Mouse (Mus musculus) hindbrain, embryonic 15.5 days (tissue): ENCODE results near the gene Fstl1. TPM values are rescaled to one million over a fixed set of nuclear protein-coding genes. Genes with fewer than 3 reads are reported as not detected.

Source experiments
- ATAC-seq: fragments of 200-750 bp; cut with Nextera tagmentation; 2 replicates; pipeline ENCODE4 v1.8.0; 2017; ENCODE audit warnings: low read depth, moderate number of reproducible peaks, moderate TSS enrichment; ENCODE audit not compliant: low FRiP score
- H3K27ac ChIP-seq: fragments of 300-500 bp; sonication (generic); replicated peaks from 2 replicates; pipeline ENCODE4 v1.5.1; 2015; ENCODE audit warnings: mild to moderate bottlenecking, inconsistent platforms
- H3K27me3 ChIP-seq: fragments of 300-500 bp; sonication (generic); 2 replicates; pipeline ENCODE4 v1.6.1; 2015; ENCODE audit warnings: control low read depth, inconsistent platforms
- H3K36me3 ChIP-seq: fragments of 300-500 bp; sonication (generic); 2 replicates; pipeline ENCODE4 v1.6.1; 2015; ENCODE audit warnings: control low read depth, inconsistent platforms
- H3K4me1 ChIP-seq: fragments of 300-500 bp; sonication (generic); replicated peaks from 2 replicates; pipeline ENCODE4 v1.6.1; 2015; ENCODE audit warnings: control low read depth, inconsistent platforms
- H3K4me2 ChIP-seq: fragments of 300-500 bp; sonication (generic); 2 replicates; pipeline ENCODE4 v1.6.1; 2015; ENCODE audit warnings: moderate library complexity, mild to moderate bottlenecking, inconsistent platforms
- H3K4me3 ChIP-seq: fragments of 300-500 bp; sonication (generic); 2 replicates; pipeline ENCODE4 v1.5.1; 2015; ENCODE audit warnings: mild to moderate bottlenecking, inconsistent platforms
- H3K9ac ChIP-seq: fragments of 300-500 bp; sonication (generic); 2 replicates; pipeline ENCODE4 v1.6.1; 2015; ENCODE audit warnings: inconsistent platforms
- H3K9me3 ChIP-seq: fragments of 300-500 bp; sonication (generic); 2 replicates; pipeline ENCODE4 v1.6.1; 2016; ENCODE audit warnings: control low read depth, inconsistent platforms
- whole genome bisulfite sequencing: fragments of 180-500 bp; shearing (Covaris S2); methylation state at CpG from one replicate; pipeline ENCODE4 v1.1.7; 2015; 5-methylcytosine and 5-hydroxymethylcytosine counted together
- polyA plus RNA-seq: library from polyadenylated mRNA; unstranded; fragments of >200 nt; fragmentation: Nextera tagmentation; extraction: Ambion mirVana; gene quantifications from 2 replicates; pipeline ENCODE4 v1.2.1, GENCODE M21; 2015

Gene Fstl1
- polyA plus RNA-seq, 1 experiment from 2014 or later: 92.7 TPM

DNA sequence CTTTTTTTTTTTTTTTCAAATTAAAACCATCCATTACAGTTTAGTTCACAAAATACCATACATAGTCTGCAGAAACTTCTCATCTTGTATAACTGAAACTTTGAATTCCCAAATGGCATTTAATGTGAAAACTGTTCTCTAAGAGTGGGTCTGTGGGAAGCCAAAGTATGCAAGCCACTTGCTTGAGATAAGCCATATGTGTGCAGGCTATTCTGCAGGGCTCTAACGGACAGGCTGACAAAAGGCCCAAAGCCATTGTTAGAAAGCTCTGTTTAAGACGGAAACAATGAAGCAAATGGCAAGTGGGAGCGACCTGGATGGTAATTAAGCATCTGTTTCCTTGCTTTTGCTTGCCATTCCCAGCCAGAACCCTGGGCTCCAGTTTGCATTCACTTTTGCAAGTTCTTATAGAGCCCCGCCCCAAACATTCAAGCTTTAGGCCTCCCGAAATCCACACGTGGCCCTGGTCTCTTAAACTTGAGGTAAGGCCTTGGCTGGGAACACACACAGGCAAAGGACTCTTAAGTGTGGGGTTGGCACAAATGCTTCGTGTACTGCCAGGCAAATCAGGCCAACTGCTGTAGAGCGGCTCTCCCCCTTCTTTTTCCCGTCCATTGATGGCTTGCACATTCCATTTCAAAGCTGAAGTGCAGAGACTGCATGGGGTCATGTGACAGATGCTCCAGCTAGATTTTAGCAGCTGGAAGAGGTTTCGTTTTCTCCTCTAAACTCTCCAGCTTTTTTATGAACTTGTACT lies 32.4 kb downstream of the Fstl1 start:
- Histone ChIP-seq H3K27me3 (no peaks in the 10 kb centered on the region), H3K9me3 (no peaks in the 10 kb centered on the region), H3K4me2 (no peak overlapping the region), H3K4me1 (peaks cover 35% of the 10 kb centered on the region), H3K9ac (no peak overlapping the region), H3K4me3 (no peak overlapping the region), H3K36me3 (no peaks in the 10 kb centered on the region), H3K27ac (peak overlapping the region; percentile 40; the same call in 1 of the 2 replicates)
- WGBS: 33% methylated on average over 10 of the region's 10 CpGs
- no peak for ATAC-seq

DNA sequence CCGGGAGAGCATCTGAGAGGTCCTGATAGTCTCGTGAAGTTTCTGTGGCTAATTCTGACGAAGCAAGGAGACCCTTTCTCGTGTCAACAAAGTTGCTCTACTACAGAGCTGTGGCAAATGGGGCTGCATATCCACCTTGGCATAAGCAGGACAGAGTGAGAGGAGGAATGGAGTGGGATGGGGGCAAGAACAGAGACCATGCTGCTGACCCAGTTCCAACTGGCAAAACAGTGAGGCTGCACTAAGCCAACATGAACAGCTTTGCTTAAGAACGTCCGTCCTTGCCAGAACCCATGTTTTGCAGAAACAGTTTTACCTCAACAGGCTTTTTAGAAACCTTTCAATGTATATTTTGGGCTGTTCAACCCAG lies 32.9 kb downstream of the Fstl1 start:
- H3K4me3 ChIP-seq: no peak overlapping the region
- no peak overlapping the region for H3K4me2 ChIP-seq
- no peaks in the 10 kb centered on the region for H3K9me3 ChIP-seq
- no peak overlapping the region for H3K9ac ChIP-seq
- WGBS: 75% methylated on average over 6 of the region's 6 CpGs
- ATAC-seq: no peak
- no peaks in the 10 kb centered on the region for H3K36me3 ChIP-seq
- no peaks in the 10 kb centered on the region for H3K27me3 ChIP-seq
- peaks cover 39% of the 10 kb centered on the region for H3K4me1 ChIP-seq
- H3K27ac ChIP-seq: peak overlapping the region; percentile 40; the same call in 1 of the 2 replicates

DNA sequence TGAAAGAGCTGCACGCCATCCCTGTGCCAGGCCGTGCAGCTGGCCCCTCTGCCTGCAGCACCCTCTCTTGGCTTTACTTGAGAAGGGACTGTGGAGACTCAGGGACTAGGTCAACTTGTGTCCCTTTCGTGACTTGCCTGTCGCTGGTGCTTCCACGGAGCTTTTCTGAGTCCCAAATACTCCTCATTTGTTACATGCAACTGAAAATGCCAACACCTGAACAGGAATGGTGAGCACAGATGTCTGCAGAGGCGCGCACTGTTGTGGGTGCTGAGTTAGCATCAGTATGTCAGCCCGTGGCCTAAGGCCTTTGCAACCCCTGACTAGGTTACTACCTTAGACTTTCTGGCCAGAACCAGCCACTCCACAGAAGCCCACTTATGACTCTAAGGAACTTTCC lies 35.2 kb downstream of the Fstl1 start:
- H3K4me3 ChIP-seq: no peak overlapping the region
- H3K4me1 ChIP-seq: peaks cover 41% of the 10 kb centered on the region
- ATAC-seq: no peak
- no peak overlapping the region for H3K4me2 ChIP-seq
- H3K9ac ChIP-seq: no peak overlapping the region
- peak overlapping the region; percentile 71 for H3K27ac ChIP-seq
- H3K36me3 ChIP-seq: no peaks in the 10 kb centered on the region
- no peaks in the 10 kb centered on the region for H3K9me3 ChIP-seq
- H3K27me3 ChIP-seq: no peaks in the 10 kb centered on the region
- WGBS: 86% methylated on average over 8 of the region's 8 CpGs

DNA sequence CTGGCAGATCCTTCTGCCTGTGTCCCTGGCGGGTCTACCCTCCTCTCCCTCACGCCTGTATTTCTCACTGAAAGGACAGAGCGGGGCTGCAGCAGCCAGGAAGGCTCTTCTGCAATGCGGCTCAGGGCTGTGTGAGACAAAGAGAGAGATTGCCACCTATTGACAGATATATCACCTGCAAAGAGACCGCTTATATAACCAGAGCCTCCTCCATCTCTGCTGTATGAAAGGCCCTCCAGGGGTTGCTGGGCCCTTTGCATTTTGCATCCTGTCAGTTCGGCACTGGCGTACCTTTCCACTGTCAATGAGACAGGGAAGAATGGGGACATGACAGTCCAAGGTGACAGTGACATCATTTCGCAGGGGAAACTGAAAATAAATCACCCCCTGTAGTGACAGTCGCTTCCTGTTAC lies 35.8 kb downstream of the Fstl1 start:
- peak overlapping the region; percentile 71 for H3K27ac ChIP-seq
- H3K4me1 ChIP-seq: peaks cover 37% of the 10 kb centered on the region
- no peak overlapping the region for H3K4me3 ChIP-seq
- peak overlapping the region; percentile 35 for H3K4me2 ChIP-seq
- no peaks in the 10 kb centered on the region for H3K9me3 ChIP-seq
- WGBS: 31% methylated on average over 9 of the region's 9 CpGs
- no peaks in the 10 kb centered on the region for H3K27me3 ChIP-seq
- ATAC-seq: peak; percentile 81
- H3K36me3 ChIP-seq: no peaks in the 10 kb centered on the region
- peak overlapping the region; percentile 25 for H3K9ac ChIP-seq

GRCm38 (mm10) chr16:37813691-37814382 lies 37.2 kb downstream of the Fstl1 start:
- no peak overlapping the region for H3K9ac ChIP-seq
- ATAC-seq: peak; percentile 12

GRCm38 (mm10) chr16:37814383-37814971 lies 37.8 kb downstream of the Fstl1 start:
- Histone ChIP-seq H3K27me3 (no peaks in the 10 kb centered on the region), H3K36me3 (no peaks in the 10 kb centered on the region), H3K27ac (peak overlapping the region; percentile 73), H3K4me2 (peak overlapping the region; percentile 35), H3K9me3 (no peaks in the 10 kb centered on the region), H3K4me1 (peaks cover 30% of the 10 kb centered on the region), H3K4me3 (no peak overlapping the region), H3K9ac (no peak overlapping the region)
- peak; percentile 93 for ATAC-seq
- WGBS: 13% methylated on average over 7 of the region's 7 CpGs

More at GRCm38 (mm10) chr16:37813691-37814382, 37.2 kb downstream of the Fstl1 start:
- Histone ChIP-seq H3K27ac (peak overlapping the region; percentile 73), H3K4me2 (peak overlapping the region; percentile 35), H3K4me3 (no peak overlapping the region), H3K9me3 (no peaks in the 10 kb centered on the region), H3K4me1 (peaks cover 36% of the 10 kb centered on the region), H3K36me3 (no peaks in the 10 kb centered on the region), H3K27me3 (no peaks in the 10 kb centered on the region)
- 32% methylated on average over 5 of the region's 5 CpGs for WGBS

GRCm38 (mm10) chr16:37817986-37818385 lies 41.3 kb downstream of the Fstl1 start:
- Histone ChIP-seq H3K27me3 (no peaks in the 10 kb centered on the region), H3K4me3 (no peak overlapping the region), H3K4me1 (peaks cover 16% of the 10 kb centered on the region), H3K27ac (no peak overlapping the region), H3K4me2 (no peak overlapping the region), H3K36me3 (peaks cover 13% of the 10 kb centered on the region), H3K9me3 (no peaks in the 10 kb centered on the region), H3K9ac (no peak overlapping the region)
- ATAC-seq: no peak
- WGBS: 94% methylated on average over 4 of the region's 4 CpGs

GRCm38 (mm10) chr16:37823949-37824348 lies 47.3 kb downstream of the Fstl1 start:
- Histone ChIP-seq H3K9me3 (no peaks in the 10 kb centered on the region), H3K36me3 (peaks cover 19% of the 10 kb centered on the region), H3K9ac (no peak overlapping the region), H3K4me2 (no peak overlapping the region), H3K27me3 (no peaks in the 10 kb centered on the region), H3K27ac (no peak overlapping the region), H3K4me1 (no peaks in the 10 kb centered on the region), H3K4me3 (no peak overlapping the region)
- ATAC-seq: no peak
- 69% methylated on average over 5 of the region's 5 CpGs for WGBS

DNA sequence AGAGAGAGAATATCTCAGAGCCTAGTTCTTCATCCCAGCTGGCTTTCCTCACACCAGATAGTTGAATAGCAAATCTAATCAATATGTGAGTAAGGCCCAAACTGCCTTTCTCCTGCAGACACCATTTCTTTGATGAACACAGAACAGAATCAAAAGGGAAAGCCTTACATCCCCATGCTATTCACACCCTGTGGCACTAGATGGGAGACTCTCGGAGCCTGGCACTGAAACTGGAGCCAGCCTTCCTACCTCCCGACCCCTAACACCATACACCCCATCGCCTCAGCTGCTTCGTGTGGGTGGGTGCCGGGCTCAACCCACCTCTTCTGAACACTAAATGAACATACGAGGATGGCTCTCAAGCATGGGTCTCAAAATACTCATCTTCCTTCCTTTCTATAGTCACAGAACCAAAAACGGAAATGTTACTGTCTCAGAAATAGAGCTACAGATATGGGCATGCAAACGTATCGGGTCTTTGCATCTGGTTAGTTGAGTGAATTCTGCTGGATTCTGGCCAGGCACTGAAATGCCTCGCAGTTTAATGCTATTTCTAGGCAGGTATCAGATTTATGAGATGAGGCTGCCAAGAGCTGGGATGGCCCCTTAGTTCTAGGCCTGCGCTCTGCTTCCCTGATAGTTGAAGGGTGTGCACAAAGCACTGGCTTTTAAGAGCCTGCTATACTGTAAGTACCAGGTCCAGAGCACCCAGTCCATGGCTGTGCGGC lies 48.3 kb downstream of the Fstl1 start:
- peaks cover 27% of the 10 kb centered on the region for H3K36me3 ChIP-seq
- no peak overlapping the region for H3K4me2 ChIP-seq
- no peaks in the 10 kb centered on the region for H3K27me3 ChIP-seq
- no peaks in the 10 kb centered on the region for H3K4me1 ChIP-seq
- H3K9ac ChIP-seq: no peak overlapping the region
- no peak overlapping the region for H3K27ac ChIP-seq
- no peak for ATAC-seq
- no peak overlapping the region for H3K4me3 ChIP-seq
- WGBS: 87% methylated on average over 12 of the region's 12 CpGs
- H3K9me3 ChIP-seq: no peaks in the 10 kb centered on the region

GRCm38 (mm10) chr16:37826286-37826685 lies 49.6 kb downstream of the Fstl1 start:
- no peak for ATAC-seq
- H3K4me1 ChIP-seq: no peaks in the 10 kb centered on the region
- no peaks in the 10 kb centered on the region for H3K9me3 ChIP-seq
- no peak overlapping the region for H3K4me3 ChIP-seq
- H3K27ac ChIP-seq: no peak overlapping the region
- WGBS: 98% methylated on average over 3 of the region's 3 CpGs
- H3K27me3 ChIP-seq: no peaks in the 10 kb centered on the region
- peaks cover 24% of the 10 kb centered on the region for H3K36me3 ChIP-seq
- no peak overlapping the region for H3K9ac ChIP-seq
- no peak overlapping the region for H3K4me2 ChIP-seq

- 73% methylated on average over 7 of the region's 7 CpGs for WGBS
- Histone ChIP-seq H3K36me3 (peaks cover 8% of the 10 kb centered on the region; the same call in 1 of the 2 replicates), H3K9ac (no peak overlapping the region), H3K9me3 (no peaks in the 10 kb centered on the region), H3K27me3 (no peaks in the 10 kb centered on the region), H3K27ac (no peak overlapping the region), H3K4me1 (no peaks in the 10 kb centered on the region), H3K4me3 (no peak overlapping the region), H3K4me2 (no peak overlapping the region)
- ATAC-seq: no peak
Observed at GRCm38 (mm10) chr16:37831041-37831440, 54.4 kb downstream of the Fstl1 start.

DNA sequence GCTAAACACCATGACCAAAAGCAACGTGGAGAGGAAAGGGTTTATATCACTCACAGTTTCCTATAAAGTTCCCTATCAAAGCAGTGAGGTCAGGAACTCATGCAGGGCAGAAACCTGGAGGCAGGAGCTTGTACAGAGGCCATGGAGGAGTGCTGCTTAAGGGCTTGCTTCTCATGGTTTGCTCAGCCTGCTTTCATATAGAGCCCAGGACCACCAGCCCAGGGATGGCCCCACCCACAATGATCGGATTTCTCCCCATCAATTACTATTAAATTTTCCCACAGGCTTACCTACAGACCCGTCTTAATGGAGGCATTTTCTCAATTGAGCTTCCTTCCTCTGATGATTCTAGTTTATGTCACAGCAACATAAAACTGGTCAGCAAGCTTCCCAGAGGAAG lies 60.9 kb downstream of the Fstl1 start:
- Histone ChIP-seq H3K4me3 (no peak overlapping the region), H3K27ac (no peak overlapping the region), H3K9me3 (no peaks in the 10 kb centered on the region), H3K4me1 (no peaks in the 10 kb centered on the region), H3K4me2 (no peak overlapping the region), H3K36me3 (no peaks in the 10 kb centered on the region), H3K9ac (no peak overlapping the region), H3K27me3 (no peaks in the 10 kb centered on the region)
- 76% methylated on average over 3 of the region's 3 CpGs for WGBS
- ATAC-seq: no peak
